Mouse (Mus musculus) adrenal gland, postnatal 0 days (tissue): Measurements from ENCODE around the gene Nt5dc3. TPM values are rescaled to one million over a fixed set of nuclear protein-coding genes. Genes with fewer than 3 reads are reported as not detected.

Experiments
- polyA plus RNA-seq: library from polyadenylated mRNA; unstranded; fragments of >200 nt; fragmentation: Nextera tagmentation; extraction: Ambion mirVana; gene quantifications from 2 replicates; pipeline ENCODE4 v1.2.1, GENCODE M21; 2015

Gene Nt5dc3
- polyA plus RNA-seq: 3.5 and 4.9 TPM in 2 replicates

GRCm38 (mm10) chr10:86778398-86779116, at the start of gene Nt5dc3:
Gene Nt5dc3, plus strand, starts transcription at chr10:86779005.

GRCm38 (mm10) chr10:86763672-86764071, 15.1 kb upstream of the Nt5dc3 start, which contains the start of gene Gm49358:
Gene Gm49358, plus strand, starts transcription at chr10:86763972.

Other genes with a start within 250 kb of the Nt5dc3 start
- gene Hsp90b1, start 73.5 kb upstream of the Nt5dc3 start, polyA plus RNA-seq: 333 and 439 TPM in 2 replicates
- 2.1 and 2.3 TPM in 2 replicates for gene Ttc41, start 73.2 kb upstream of the Nt5dc3 start, polyA plus RNA-seq
- gene Gm49358, start 15.0 kb upstream of the Nt5dc3 start, polyA plus RNA-seq: not detected in 2 replicates
- 10.5 and 20.4 TPM in 2 replicates for gene Stab2, start 229.0 kb downstream of the Nt5dc3 start, polyA plus RNA-seq